Mouse (Mus musculus) urinary bladder, postnatal 14 days (tissue): ENCODE data around the gene Phlda1.
A peak's percentile ranks its signal among the peaks of the same experiment; 100 is the strongest.

Experiments used
- DNase-seq: peaks from one replicate; pipeline ENCODE4 v3.0.0; 2021; ENCODE audit warnings: low spot score

Gene Phlda1

GRCm38 (mm10) chr10:111505406-111505805 lies 680 bp upstream of the Phlda1 start:
- DNase-seq: no peak

DNA sequence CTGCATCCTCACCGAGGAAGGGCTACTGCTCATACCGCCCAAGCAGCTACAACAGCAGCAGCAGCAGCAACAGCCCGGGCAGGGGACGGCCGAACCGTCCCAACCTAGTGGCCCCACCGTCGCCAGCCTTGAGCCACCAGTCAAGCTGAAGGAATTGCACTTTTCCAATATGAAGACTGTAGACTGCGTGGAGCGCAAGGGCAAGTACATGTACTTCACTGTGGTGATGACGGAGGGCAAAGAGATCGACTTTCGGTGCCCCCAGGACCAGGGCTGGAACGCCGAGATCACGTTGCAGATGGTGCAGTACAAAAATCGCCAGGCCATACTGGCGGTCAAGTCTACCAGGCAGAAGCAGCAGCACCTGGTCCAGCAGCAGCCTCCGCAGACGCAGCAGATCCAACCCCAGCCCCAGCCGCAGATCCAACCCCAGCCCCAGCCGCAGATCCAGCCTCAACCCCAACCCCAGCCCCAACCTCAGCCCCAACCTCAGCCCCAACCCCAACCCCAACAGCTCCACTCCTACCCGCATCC lies 907 bp downstream of the Phlda1 start:
- no peak for DNase-seq

DNA sequence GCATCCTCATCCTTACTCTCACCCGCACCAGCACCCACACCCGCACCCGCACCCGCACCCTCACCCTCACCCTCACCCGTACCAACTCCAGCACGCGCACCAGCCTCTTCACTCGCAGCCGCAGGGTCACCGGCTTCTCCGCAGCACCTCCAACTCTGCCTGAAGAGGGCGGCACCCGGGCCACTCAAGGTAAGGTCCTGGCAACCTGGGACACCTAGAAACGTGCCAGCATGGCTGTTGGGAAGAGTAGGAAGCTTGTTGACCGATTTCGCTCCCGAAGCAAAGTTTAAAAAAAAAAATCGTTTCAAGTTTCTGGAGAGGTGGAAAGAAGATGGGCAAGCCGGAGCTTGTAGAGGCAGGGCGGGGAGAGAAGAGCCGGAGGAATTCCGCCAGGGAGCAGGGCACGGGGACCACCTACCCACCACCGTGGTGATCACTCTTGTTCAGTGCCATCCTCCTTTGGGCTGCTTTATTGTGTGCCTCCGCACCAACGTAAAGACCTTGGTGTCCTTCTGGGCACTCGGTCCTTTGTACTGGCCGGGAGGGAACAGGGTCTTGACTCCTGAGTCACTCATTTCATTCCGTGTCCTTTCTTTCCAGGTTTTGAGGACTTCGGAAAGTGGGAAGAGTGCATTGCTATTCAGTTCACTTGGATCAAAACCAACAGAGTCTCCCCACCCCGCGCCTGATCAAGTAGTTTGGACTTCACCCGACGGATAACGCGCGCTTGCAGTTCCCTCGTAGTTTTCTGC lies 1.6 kb downstream of the Phlda1 start:
- DNase-seq: peak; percentile 77

DNA sequence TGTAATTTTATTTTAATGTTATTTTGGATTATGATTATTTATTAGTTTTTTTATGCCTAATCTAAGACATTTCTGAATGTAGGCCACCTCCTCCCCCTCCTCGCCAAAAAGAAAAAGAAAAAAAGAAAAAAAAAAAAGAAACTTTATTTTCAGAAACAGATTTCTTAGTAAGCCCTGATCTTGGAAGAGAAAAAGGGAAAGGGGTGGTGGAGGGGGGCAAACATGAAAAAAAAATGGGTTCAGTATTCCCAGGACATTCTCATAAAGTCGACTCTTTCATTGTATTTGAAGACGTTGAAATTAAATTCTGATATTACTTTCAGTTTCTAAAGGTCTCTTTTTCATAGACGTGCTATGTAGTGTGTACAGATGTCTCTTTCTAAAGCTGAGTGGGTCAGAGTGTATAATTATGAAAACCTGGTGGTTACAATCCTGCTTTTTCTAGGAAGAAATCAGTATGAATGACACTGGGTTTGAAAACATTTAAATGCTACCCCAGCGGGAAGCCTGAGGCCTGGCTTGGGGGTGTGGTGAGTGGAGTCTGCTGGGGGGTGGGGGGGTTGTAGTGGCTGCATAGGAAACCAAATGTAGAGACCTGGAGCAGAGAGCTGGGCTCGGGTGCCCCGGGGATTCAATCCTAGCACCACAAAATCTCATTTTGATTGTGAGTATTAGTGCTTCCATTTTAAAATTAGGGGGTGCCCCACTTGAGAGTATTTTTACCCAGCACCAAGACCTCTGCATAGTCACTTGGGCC lies 2.4 kb downstream of the Phlda1 start:
- DNase-seq: no peak

- DNase-seq: no peak
Observed at GRCm38 (mm10) chr10:111509103-111509784, 3.2 kb downstream of the Phlda1 start.

- no peak for DNase-seq
Observed at GRCm38 (mm10) chr10:111509981-111510380, 3.9 kb downstream of the Phlda1 start.

- no peak for DNase-seq
Observed at GRCm38 (mm10) chr10:111510798-111511197, 4.7 kb downstream of the Phlda1 start.

- DNase-seq: peak; percentile 26
Observed at GRCm38 (mm10) chr10:111512036-111512568, 6.0 kb downstream of the Phlda1 start.

DNA sequence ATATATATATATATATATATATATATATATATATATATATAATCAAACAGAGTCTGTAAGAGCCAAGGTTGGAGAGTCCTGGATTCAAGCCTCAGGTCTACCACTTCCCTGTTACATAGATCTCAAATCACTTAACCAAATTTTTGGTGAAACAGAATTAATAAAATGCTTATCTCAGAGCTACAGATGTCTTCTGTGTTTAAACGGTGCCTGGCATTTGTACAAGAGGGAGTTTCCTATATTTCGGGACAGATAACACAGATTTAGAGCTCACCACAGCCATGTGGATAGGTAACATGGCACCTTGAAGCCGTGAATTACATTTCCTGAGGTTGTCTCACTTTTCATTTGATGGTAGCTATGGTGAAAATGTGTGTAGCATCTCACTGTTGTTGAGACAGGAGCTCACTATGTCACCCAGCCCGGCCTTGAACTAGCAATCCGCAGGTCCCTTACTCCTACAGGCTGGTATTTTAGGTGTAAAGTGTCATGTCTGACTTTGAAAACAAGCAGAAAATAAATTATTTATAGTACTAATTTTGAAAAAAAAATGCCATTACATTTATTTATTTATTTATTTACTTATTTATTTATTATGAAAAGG lies 8.3 kb downstream of the Phlda1 start:
- DNase-seq: no peak

DNA sequence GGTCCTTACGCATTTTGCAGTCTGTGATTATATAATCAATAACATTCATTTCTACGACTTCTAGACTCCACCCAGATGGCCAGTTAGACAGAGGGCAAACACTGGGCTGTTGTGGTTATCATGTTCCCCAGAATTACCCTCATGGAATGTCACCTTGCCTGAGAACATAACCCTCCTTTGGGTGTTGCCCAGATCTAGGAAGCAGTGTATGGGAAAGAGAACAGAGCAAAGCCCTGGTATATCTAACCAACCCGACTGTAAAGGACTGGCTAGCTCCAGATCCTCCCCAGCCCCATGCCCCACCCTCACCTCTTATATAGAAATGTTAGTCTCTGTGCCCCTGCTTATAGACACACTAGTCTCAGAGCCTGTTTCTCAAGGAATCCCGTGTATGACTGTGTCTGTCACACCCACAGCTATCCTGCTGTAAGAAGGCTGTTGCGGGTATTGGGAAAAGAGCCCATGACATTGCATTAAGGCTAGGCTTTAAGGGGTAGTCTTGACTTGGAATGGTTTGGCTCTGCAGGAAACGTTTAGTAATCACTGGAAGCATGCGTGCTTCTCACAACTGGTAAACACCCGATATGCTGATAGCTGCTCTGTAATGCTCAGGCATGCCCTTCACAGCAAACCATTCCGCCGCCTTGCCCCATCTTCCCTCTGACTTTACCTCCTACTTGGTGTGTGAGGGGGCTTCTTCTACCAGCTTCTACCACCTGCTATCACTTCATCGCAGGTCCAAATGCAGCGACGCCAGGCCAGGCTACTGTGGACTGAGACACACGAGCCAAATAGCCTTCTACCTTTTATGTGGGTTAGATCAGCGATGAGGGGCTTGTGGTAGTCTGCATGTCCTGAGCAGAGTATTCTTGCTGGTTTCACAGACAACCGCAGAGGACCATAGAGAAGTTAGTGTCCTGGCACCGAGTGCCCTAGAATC lies 9.3 kb downstream of the Phlda1 start:
- peak; percentile 37 for DNase-seq

DNA sequence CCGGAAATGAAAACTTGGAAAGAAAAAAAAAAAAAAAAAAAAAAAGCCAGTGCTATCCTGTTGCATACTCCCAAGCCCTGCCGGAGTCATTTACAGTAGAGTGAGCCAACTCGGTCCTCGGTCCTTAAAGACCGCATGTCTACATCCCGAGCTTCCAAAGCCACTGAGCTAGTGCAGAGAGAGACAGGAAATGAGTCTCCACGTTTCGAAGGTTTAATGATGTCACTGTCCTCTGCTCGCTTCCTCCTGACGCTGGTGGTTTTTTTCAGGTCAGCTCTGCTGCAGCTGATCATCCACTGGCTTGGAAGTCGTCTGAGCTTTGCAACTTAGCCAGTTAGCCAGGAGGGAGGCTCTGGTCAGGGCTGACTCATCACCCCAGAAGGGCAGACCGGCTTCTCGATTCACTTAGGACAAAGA lies 10.1 kb downstream of the Phlda1 start:
- DNase-seq: peak; percentile 48

DNA sequence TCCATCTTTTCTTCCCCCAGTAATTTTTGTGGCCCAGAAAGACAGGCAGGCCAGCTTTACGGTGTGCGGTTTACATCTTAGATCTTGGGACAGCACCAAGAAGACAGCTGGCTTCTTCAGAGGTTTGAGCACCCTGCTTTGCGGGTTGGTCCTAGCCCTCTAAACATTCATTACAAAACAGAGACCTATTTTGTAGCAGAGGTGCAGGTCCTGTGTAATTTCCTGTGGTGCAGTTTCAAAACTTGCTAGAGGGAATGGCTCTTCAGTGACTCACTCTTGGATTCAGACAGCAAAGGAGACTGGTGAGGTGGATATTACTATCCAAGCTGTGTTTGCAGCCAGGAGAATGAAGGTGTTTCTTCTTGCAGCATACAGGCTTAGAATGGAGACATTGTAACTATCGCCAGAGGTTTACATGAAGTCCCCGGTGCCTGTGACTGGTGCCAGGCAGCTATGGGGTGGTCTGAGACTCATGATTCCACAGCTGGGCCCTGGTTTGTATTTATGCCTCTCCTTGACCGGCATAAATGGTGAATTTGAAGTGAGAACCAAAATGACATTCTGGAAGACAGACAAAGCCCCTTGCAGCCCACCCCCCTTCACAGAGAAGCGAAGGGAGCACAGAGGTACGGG lies 10.8 kb downstream of the Phlda1 start:
- no peak for DNase-seq

- DNase-seq: no peak
Observed at GRCm38 (mm10) chr10:111518350-111518749, 12.3 kb downstream of the Phlda1 start.

DNA sequence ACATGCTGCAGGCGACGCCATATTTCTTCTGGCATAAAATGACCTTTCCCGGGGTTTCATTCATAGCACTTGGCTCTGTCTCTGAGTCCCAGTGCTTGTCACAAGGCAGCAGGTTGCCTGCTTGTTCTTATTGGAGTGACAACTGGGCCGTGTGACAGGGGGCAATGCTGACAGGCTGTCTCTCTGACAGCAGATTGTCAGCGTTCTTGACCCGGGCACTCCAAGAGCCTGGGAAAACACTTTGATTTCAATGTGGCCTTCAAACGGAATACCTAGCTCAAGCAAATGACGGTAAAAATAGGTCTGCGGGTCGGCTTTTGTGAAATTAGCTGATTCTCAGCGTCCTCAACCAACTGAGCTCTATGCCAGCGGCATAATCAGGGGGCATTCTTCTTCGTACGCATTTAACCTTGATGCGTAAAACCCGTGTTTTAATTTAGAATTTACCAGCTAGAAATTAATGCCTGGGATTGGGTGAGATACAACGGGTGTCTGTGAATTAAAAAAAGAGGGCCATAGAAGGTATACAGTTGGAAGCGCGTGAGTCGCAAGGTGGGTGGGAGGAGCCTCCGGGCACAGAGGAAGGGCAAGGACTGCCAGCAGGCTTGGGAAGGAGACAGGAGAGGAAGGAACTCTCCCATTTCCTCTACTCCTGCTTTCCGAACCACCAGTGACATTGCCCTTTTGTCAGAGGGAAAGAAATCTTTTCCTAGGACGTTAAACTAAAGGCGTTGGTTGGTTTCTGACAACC lies 13.7 kb downstream of the Phlda1 start:
- DNase-seq: no peak

DNA sequence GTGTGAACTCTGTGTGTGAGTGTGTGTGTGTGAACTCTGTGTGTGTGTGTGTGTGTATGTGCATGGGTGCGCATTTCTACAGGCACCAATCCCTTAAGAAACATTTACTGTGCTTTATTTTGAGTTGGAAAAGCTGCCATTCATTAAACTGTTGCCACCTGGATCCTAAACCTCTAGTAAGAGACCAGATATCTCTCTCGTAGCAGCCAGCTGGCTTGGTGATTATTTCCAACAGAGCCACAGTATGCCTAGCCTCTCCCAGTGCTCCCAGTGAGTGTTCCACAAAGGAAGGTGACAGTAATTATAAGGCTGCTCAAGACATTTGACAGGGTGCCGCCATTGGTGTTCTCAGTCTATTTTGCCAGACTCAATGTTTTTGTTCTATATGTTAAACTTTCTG lies 14.5 kb downstream of the Phlda1 start:
- DNase-seq: no peak

DNA sequence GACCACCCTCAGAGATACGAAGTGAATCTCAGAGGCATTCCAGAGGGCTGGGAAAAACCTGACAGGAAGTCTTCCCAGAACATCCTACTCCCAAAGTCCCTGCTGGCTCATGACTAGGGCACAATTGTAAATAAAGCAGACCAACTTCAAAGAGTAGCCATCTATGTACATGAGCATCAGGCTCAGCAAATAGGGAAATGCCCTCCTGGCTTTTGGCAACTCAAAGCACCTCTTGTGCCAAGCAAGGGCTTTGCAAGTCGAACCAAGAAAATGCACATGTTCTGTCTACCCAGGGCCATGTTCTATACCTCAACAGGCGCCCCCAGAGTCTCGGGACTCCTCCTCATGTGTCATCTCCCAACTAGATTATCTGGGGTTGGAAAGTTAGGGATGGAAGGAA lies 15.6 kb downstream of the Phlda1 start:
- DNase-seq: no peak

DNA sequence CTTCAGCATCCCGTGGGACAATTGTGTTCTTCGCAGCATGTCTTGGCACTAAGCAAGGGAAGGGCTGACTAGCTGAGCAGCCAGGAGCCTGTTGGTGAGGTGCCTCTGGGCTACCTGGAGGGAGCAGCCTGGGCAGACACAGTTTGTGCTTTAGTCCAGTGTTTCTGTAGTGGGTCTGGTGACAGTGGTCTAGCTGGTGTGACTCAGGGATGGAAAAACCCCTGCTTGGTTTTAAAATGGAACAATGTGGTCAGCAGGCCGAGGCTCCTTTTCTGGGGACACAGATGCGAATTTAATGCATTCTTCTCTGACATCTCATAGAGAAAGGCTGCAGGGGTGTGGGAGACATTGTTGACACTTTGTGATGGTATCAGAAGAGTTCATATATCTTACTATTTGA lies 16.1 kb downstream of the Phlda1 start:
- no peak for DNase-seq

- DNase-seq: no peak
Observed at GRCm38 (mm10) chr10:111523894-111524293, 17.8 kb downstream of the Phlda1 start.

DNA sequence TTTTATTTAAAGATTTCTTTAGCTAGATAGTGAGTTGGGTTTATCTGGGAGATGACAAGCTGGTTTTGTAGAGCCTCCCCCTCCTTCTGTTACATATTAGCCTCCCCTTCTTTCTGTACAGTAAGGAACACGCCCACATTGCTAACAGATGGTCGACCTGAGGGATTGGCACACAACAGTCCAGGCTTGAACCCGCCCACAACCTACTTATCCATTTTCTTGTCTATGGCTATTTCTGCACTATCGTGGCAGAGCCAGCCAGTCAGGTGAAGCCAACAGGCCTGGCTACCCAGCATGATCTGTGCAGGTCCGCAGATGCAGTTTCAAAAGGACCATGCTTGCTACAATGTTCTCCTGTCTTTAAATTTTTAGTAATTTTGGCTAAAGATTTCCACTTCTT lies 21.0 kb downstream of the Phlda1 start:
- no peak for DNase-seq

- no peak for DNase-seq
Observed at GRCm38 (mm10) chr10:111527613-111528012, 21.5 kb downstream of the Phlda1 start.
